12 mouse cellular contexts compared by ENCODE assay signal in genomic region chr10:59956681-59957080, GRCm38 (mm10). TPM values are rescaled to one million over a fixed set of nuclear protein-coding genes. Genes with fewer than 3 reads are reported as not detected.
DNase-seq lines count a peak whose midpoint lies in the region; ATAC-seq and TF ChIP-seq lines count a peak whose summit lies in the region.
"Had no signal": no experiment of that assay in that cellular context is flagged by ENCODE, and none has a peak within 500 bp of the region (broad histone marks: within the 10 kb centered on the region; RNA-seq: fewer than 3 reads in every experiment).

No protein-coding gene starts in this region.

- peaks cover 42% of the 10 kb centered on the region for H3K4me1 ChIP-seq in embryonic facial prominence, embryonic 15.5 days
- H3K4me1 ChIP-seq in hindbrain, postnatal 0 days (ENCODE audit: insufficient read depth, low read length), result peaks cover 18% of the 10 kb centered on the region
- peaks cover 30% of the 10 kb centered on the region for H3K4me1 ChIP-seq in neural tube, embryonic 14.5 days (ENCODE audit: control insufficient read depth, insufficient read depth, low read length)

- no peak overlapping the region for H3K4me2 ChIP-seq in embryonic facial prominence, embryonic 15.5 days (replicated peaks)
- H3K4me2 ChIP-seq in hindbrain, postnatal 0 days (ENCODE audit: low read depth, low read length), result no peak overlapping the region
- peak overlapping the region; percentile 42; the same call in 1 of the 2 replicates for H3K4me2 ChIP-seq in neural tube, embryonic 14.5 days (ENCODE audit: low read depth, low read length)

- no peaks in the 10 kb centered on the region for H3K36me3 ChIP-seq in embryonic facial prominence, embryonic 15.5 days
- H3K36me3 ChIP-seq in hindbrain, postnatal 0 days (ENCODE audit: insufficient read depth, low read length), result no peaks in the 10 kb centered on the region
- no peaks in the 10 kb centered on the region for H3K36me3 ChIP-seq in neural tube, embryonic 14.5 days (ENCODE audit: control insufficient read depth, insufficient read depth, low read length)

- ATAC-seq in embryonic facial prominence, embryonic 15.5 days (ENCODE audit: insufficient number of reproducible peaks, low FRiP score, low TSS enrichment, low read depth), result no peak
- ATAC-seq in hindbrain, postnatal 0 days, result no peak
- ATAC-seq in neural tube, embryonic 14.5 days (ENCODE audit: low read depth), result no peak
- no peak for ATAC-seq in granulocyte monocyte progenitor cell, adult 5-6 weeks (replicated peaks; ENCODE audit: poor library complexity, severe bottlenecking)

- WGBS in embryonic facial prominence, embryonic 15.5 days, result 56% methylated on average over 5 of the region's 5 CpGs
- 39% methylated on average over 5 of the region's 5 CpGs for WGBS in hindbrain, postnatal 0 days
- WGBS in neural tube, embryonic 14.5 days, result 40% methylated on average over 5 of the region's 5 CpGs

- no peak overlapping the region for H3K4me3 ChIP-seq in left cerebral cortex, adult 2 months
- no peak overlapping the region for H3K4me3 ChIP-seq in embryonic facial prominence, embryonic 15.5 days (replicated peaks)
- no peak overlapping the region for H3K4me3 ChIP-seq in hindbrain, postnatal 0 days (ENCODE audit: low read length)
- H3K4me3 ChIP-seq in neural tube, embryonic 14.5 days (ENCODE audit: low read depth, low read length), result no peak overlapping the region

- peak overlapping the region; percentile 89 for H3K27ac ChIP-seq in left cerebral cortex, adult 2 months
- peak overlapping the region; percentile 81 for H3K27ac ChIP-seq in embryonic facial prominence, embryonic 15.5 days (replicated peaks)
- peak overlapping the region; percentile 70; the same call in 1 of the 2 replicates for H3K27ac ChIP-seq in hindbrain, postnatal 0 days
- peak overlapping the region; percentile 39 for H3K27ac ChIP-seq in neural tube, embryonic 14.5 days (ENCODE audit: low read depth, low read length)

- H3K27me3 ChIP-seq in embryonic facial prominence, embryonic 15.5 days, result no peaks in the 10 kb centered on the region
- no peaks in the 10 kb centered on the region for H3K27me3 ChIP-seq in hindbrain, postnatal 0 days (ENCODE audit: insufficient read depth, low read length)
- H3K27me3 ChIP-seq in neural tube, embryonic 14.5 days (ENCODE audit: control insufficient read depth, insufficient read depth, low read length), result no peaks in the 10 kb centered on the region

- DNase-seq in left cerebral cortex, adult 2 months (ENCODE audit: extremely low spot score in 1 of 2, low spot score in 2 of 2), result no peak
- no peak for DNase-seq in left cerebral cortex, postnatal 4 days
- DNase-seq in hindbrain, postnatal 0 days (ENCODE audit: low spot score), result no peak
- no peak for DNase-seq in spleen, postnatal 10 days (ENCODE audit: low spot score in 2 of 2)
- no peak for DNase-seq in ovary, adult 18-20 months (ENCODE audit: low spot score)
- DNase-seq: adrenal gland, adult 2 months; layer of hippocampus, adult 9-11 months; retina, postnatal 1 day; thymus, postnatal 36 days had no signal

- TF ChIP-seq CTCF in left cerebral cortex, adult 2 months (IDR thresholded peaks at IDR 0.05), result no peak
- TF ChIP-seq CTCF in hindbrain, postnatal 0 days (IDR thresholded peaks at IDR 0.05; ENCODE audit: low read depth), result no peak

- intact Hi-C loops in left cerebral cortex, adult 2 months (cut with DNase I), result no loop called here
- intact Hi-C loops in left cerebral cortex, postnatal 4 days (cut with DNase I), result no loop called here

- H3K9me3 ChIP-seq in embryonic facial prominence, embryonic 15.5 days (replicated peaks), result no peaks in the 10 kb centered on the region
- H3K9me3 ChIP-seq in hindbrain, postnatal 0 days (ENCODE audit: low read length), result no peaks in the 10 kb centered on the region
- no peaks in the 10 kb centered on the region for H3K9me3 ChIP-seq in neural tube, embryonic 14.5 days (ENCODE audit: control insufficient read depth, low read length)

- no peak overlapping the region for H3K9ac ChIP-seq in embryonic facial prominence, embryonic 15.5 days
- no peak overlapping the region for H3K9ac ChIP-seq in hindbrain, postnatal 0 days (replicated peaks; ENCODE audit: low read length)
- H3K9ac ChIP-seq in neural tube, embryonic 14.5 days (replicated peaks; ENCODE audit: low read depth, low read length), result no peak overlapping the region

RNA-seq across cellular contexts. Expression of gene Ddit4, which starts 5.0 kb away (rescaled TPM):
- total RNA-seq in left cerebral cortex, adult 2 months (2021), result 10 to 100 TPM; 46.9 to 71.1 TPM
- total RNA-seq in left cerebral cortex, postnatal 4 days (2021), result 10 to 100 TPM; 50.6 to 52.2 TPM
- polyA plus RNA-seq in embryonic facial prominence, embryonic 15.5 days (2015; fragmentation: Nextera tagmentation; extraction: Ambion mirVana), result 83.3 and 89.1 TPM in 2 replicates
- total RNA-seq in hindbrain, postnatal 0 days (2014; rRNA removed), result 55.9 and 76.6 TPM in 2 replicates
- polyA plus RNA-seq in hindbrain, postnatal 0 days (2015; fragmentation: Nextera tagmentation; extraction: Ambion mirVana), result 55.2 and 56.9 TPM in 2 replicates
- 4.2 and 6.5 TPM in 2 replicates for polyA plus RNA-seq in neural tube, embryonic 14.5 days (2014; fragmentation: Nextera tagmentation; extraction: Ambion mirVana)
- 0.49 TPM in 1 of 2 replicates, not detected in the other for total RNA-seq in granulocyte monocyte progenitor cell, adult 5-6 weeks (2014; fragmentation: Nextera tagmentation)
- total RNA-seq in granulocyte monocyte progenitor cell, adult 5-6 weeks (2017), result 2.0 and 2.2 TPM in 2 replicates

RNA-seq across cellular contexts. Expression of gene Ascc1, which starts 45.9 kb away (rescaled TPM):
- total RNA-seq in left cerebral cortex, adult 2 months (2021), result 10 to 100 TPM; 13.2 to 15.1 TPM
- 10 to 100 TPM; 25.8 to 27.1 TPM for total RNA-seq in left cerebral cortex, postnatal 4 days (2021)
- polyA plus RNA-seq in embryonic facial prominence, embryonic 15.5 days (2015; fragmentation: Nextera tagmentation; extraction: Ambion mirVana), result 44.1 and 47.8 TPM in 2 replicates
- total RNA-seq in hindbrain, postnatal 0 days (2014; rRNA removed), result 10.6 and 11.5 TPM in 2 replicates
- 41.8 and 42.9 TPM in 2 replicates for polyA plus RNA-seq in hindbrain, postnatal 0 days (2015; fragmentation: Nextera tagmentation; extraction: Ambion mirVana)
- polyA plus RNA-seq in neural tube, embryonic 14.5 days (2014; fragmentation: Nextera tagmentation; extraction: Ambion mirVana), result 43.6 and 46.7 TPM in 2 replicates
- 19.4 and 24.3 TPM in 2 replicates for total RNA-seq in granulocyte monocyte progenitor cell, adult 5-6 weeks (2014; fragmentation: Nextera tagmentation)
- 24.8 and 34.2 TPM in 2 replicates for total RNA-seq in granulocyte monocyte progenitor cell, adult 5-6 weeks (2017)

RNA-seq across cellular contexts. Expression of gene Anapc16, which starts 46.3 kb away (rescaled TPM):
- total RNA-seq in left cerebral cortex, adult 2 months (2021), result 10 to 100 TPM; 61.5 to 68.6 TPM
- 10 to 100 TPM; 60.2 to 60.8 TPM for total RNA-seq in left cerebral cortex, postnatal 4 days (2021)
- 107 and 113 TPM in 2 replicates for polyA plus RNA-seq in embryonic facial prominence, embryonic 15.5 days (2015; fragmentation: Nextera tagmentation; extraction: Ambion mirVana)
- 62.6 and 70.1 TPM in 2 replicates for total RNA-seq in hindbrain, postnatal 0 days (2014; rRNA removed)
- polyA plus RNA-seq in hindbrain, postnatal 0 days (2015; fragmentation: Nextera tagmentation; extraction: Ambion mirVana), result 132 and 133 TPM in 2 replicates
- 116 and 120 TPM in 2 replicates for polyA plus RNA-seq in neural tube, embryonic 14.5 days (2014; fragmentation: Nextera tagmentation; extraction: Ambion mirVana)
- total RNA-seq in granulocyte monocyte progenitor cell, adult 5-6 weeks (2014; fragmentation: Nextera tagmentation), result 36.2 and 43.2 TPM in 2 replicates
- 46.2 and 48.8 TPM in 2 replicates for total RNA-seq in granulocyte monocyte progenitor cell, adult 5-6 weeks (2017)

Comparison
In these comparisons a context has a peak if more than half of its experiments do, and no peak if none do; other contexts are left out.
1. H3K27ac ChIP-seq: peak in every context shown above with its lines; median percentile 89 in left cerebral cortex, adult 2 months; 81 in embryonic facial prominence, embryonic 15.5 days; 70 in hindbrain, postnatal 0 days; 39 in neural tube, embryonic 14.5 days.
2. RNA of gene Ddit4, which starts 5.0 kb away (total RNA-seq): 55.9 to 76.6 TPM in hindbrain, postnatal 0 days, 46.9 to 71.1 TPM in left cerebral cortex, adult 2 months and 50.6 to 52.2 TPM in left cerebral cortex, postnatal 4 days; 0.49 to 2.2 TPM in granulocyte monocyte progenitor cell, adult 5-6 weeks; every median in the first group is over 10 times any median in the second.